Mouse (Mus musculus) erythroblast, embryonic 14.5 days (primary cell): ENCODE data around the gene Psmd11. TPM values are rescaled to one million over a fixed set of nuclear protein-coding genes. Genes with fewer than 3 reads are reported as not detected.
"Not testable (repeated sequence)": the region's sequence is repeated elsewhere in the genome, so short reads cannot be mapped to it uniquely, and the experiment has no call there.

Experiments used
- H3K27me3 ChIP-seq: 2 replicates; pipeline ENCODE4 v1.6.1; 2012; ENCODE audit warnings: inconsistent platforms; ENCODE audit not compliant: control insufficient read depth
- H3K36me3 ChIP-seq: 2 replicates; pipeline ENCODE4 v1.6.1; 2012; ENCODE audit warnings: mild to moderate bottlenecking, inconsistent platforms; ENCODE audit not compliant: control insufficient read depth
- H3K4me1 ChIP-seq: 2 replicates; pipeline ENCODE4 v1.6.1; 2012; ENCODE audit warnings: inconsistent platforms; ENCODE audit not compliant: control insufficient read depth
- H3K4me3 ChIP-seq: replicated peaks from 2 replicates; pipeline ENCODE3; 2012; ENCODE audit warnings: moderate library complexity, mild to moderate bottlenecking, inconsistent platforms
- H3K9me3 ChIP-seq: 2 replicates; pipeline ENCODE4 v1.6.1; 2012; ENCODE audit warnings: low read length, inconsistent platforms, mixed read lengths; ENCODE audit not compliant: control insufficient read depth
- GATA1 ChIP-seq: IDR thresholded peaks from 2 replicates; pipeline ENCODE4 v1.6.1; 2012; ENCODE audit warnings: low read length, inconsistent platforms, mixed read lengths
- TAL1 ChIP-seq: IDR thresholded peaks from 3 replicates; pipeline ENCODE4 v1.6.1; 2012; ENCODE audit warnings: low read length, inconsistent platforms, mixed read lengths
- polyA plus RNA-seq: library from polyadenylated mRNA; stranded (reverse); fragments of >175 nt; gene quantifications from 2 replicates; pipeline ENCODE4 v1.2.3, GENCODE M21; 2012

Psmd11 gene
- polyA plus RNA-seq, 1 experiment: 5.0 TPM

GRCm38 (mm10) chr11:80424691-80425090 lies 3.7 kb upstream of the Psmd11 start:
- Histone ChIP-seq H3K36me3 (no peaks in the 10 kb centered on the region), H3K4me3 (no peak overlapping the region), H3K4me1 (peaks cover 16% of the 10 kb centered on the region), H3K27me3 (no peaks in the 10 kb centered on the region), H3K9me3 (no peaks in the 10 kb centered on the region)
- no peak for TF ChIP-seq GATA1
- TF ChIP-seq TAL1: no peak

- Histone ChIP-seq H3K36me3 (peaks cover under 1% of the 10 kb centered on the region), H3K4me3 (no peak overlapping the region), H3K9me3 (no peaks in the 10 kb centered on the region), H3K27me3 (no peaks in the 10 kb centered on the region), H3K4me1 (peaks cover 20% of the 10 kb centered on the region)
- no peak for TF ChIP-seq TAL1
- TF ChIP-seq GATA1: no peak
Measured at GRCm38 (mm10) chr11:80425247-80425778, 3.1 kb upstream of the Psmd11 start.

GRCm38 (mm10) chr11:80426029-80426813 lies 2.2 kb upstream of the Psmd11 start:
- H3K36me3 ChIP-seq, H3K4me3 ChIP-seq, H3K9me3 ChIP-seq, H3K27me3 ChIP-seq: not testable (repeated sequence)
- H3K4me1 ChIP-seq: peaks cover 21% of the 10 kb centered on the region

- Histone ChIP-seq H3K27me3 (no peaks in the 10 kb centered on the region), H3K36me3 (peaks cover 29% of the 10 kb centered on the region), H3K4me3 (peak overlapping the region; percentile 100), H3K4me1 (peaks cover 21% of the 10 kb centered on the region), H3K9me3 (no peaks in the 10 kb centered on the region)
- TF ChIP-seq TAL1: no peak
- TF ChIP-seq GATA1: peak; percentile 19; the same call in 1 of the 2 replicates
Measured at GRCm38 (mm10) chr11:80429009-80429475, 627 bp downstream of the Psmd11 start.

- peaks cover 21% of the 10 kb centered on the region for H3K4me1 ChIP-seq
- TF ChIP-seq TAL1 (no peak), GATA1 (no peak)
- peaks cover 35% of the 10 kb centered on the region for H3K36me3 ChIP-seq
- peak overlapping the region; percentile 100 for H3K4me3 ChIP-seq
- no peaks in the 10 kb centered on the region for H3K27me3 ChIP-seq
- no peaks in the 10 kb centered on the region for H3K9me3 ChIP-seq
Measured at GRCm38 (mm10) chr11:80429500-80430166, 1.2 kb downstream of the Psmd11 start.

- H3K4me1 ChIP-seq: peaks cover 19% of the 10 kb centered on the region
- no peak for TF ChIP-seq TAL1
- TF ChIP-seq GATA1: no peak
- peaks cover 42% of the 10 kb centered on the region for H3K36me3 ChIP-seq
- H3K9me3 ChIP-seq: no peaks in the 10 kb centered on the region
- H3K4me3 ChIP-seq: peak overlapping the region; percentile 100
- no peaks in the 10 kb centered on the region for H3K27me3 ChIP-seq
Measured at GRCm38 (mm10) chr11:80430366-80430910, 2.0 kb downstream of the Psmd11 start.

GRCm38 (mm10) chr11:80446916-80447315 lies 18.5 kb downstream of the Psmd11 start:
- Histone ChIP-seq H3K9me3 (no peaks in the 10 kb centered on the region), H3K4me3 (no peak overlapping the region), H3K4me1 (no peaks in the 10 kb centered on the region), H3K27me3 (no peaks in the 10 kb centered on the region), H3K36me3 (peaks cover 95% of the 10 kb centered on the region)
- no peak for TF ChIP-seq GATA1
- no peak for TF ChIP-seq TAL1

GRCm38 (mm10) chr11:80449859-80450258 lies 21.4 kb downstream of the Psmd11 start:
- Histone ChIP-seq H3K9me3 (no peaks in the 10 kb centered on the region), H3K4me3 (no peak overlapping the region), H3K36me3 (peaks cover 95% of the 10 kb centered on the region), H3K27me3 (no peaks in the 10 kb centered on the region), H3K4me1 (no peaks in the 10 kb centered on the region)
- TF ChIP-seq GATA1 (no peak), TAL1 (no peak)

GRCm38 (mm10) chr11:80452242-80452641 lies 23.8 kb downstream of the Psmd11 start:
- H3K9me3 ChIP-seq: no peaks in the 10 kb centered on the region
- no peaks in the 10 kb centered on the region for H3K4me1 ChIP-seq
- H3K4me3 ChIP-seq: no peak overlapping the region
- no peak for TF ChIP-seq GATA1
- peaks cover 95% of the 10 kb centered on the region for H3K36me3 ChIP-seq
- no peaks in the 10 kb centered on the region for H3K27me3 ChIP-seq
